Mouse (Mus musculus) lung, embryonic 16.5 days (tissue): ENCODE results near the gene Nfkbia. TPM values are rescaled to one million over a fixed set of nuclear protein-coding genes. Genes with fewer than 3 reads are reported as not detected.

Experiments
- ATAC-seq: fragments of 200-750 bp; cut with Nextera tagmentation; 2 replicates; pipeline ENCODE4 v1.8.0; 2017; ENCODE audit warnings: low read depth, mild to moderate bottlenecking, moderate library complexity
- H3K27ac ChIP-seq: fragments of 300-500 bp; sonication (generic); 2 replicates; pipeline ENCODE4 v1.5.1; 2014; ENCODE audit warnings: mild to moderate bottlenecking, control low read depth, low read length
- H3K27me3 ChIP-seq: fragments of 300-500 bp; sonication (generic); 2 replicates; pipeline ENCODE4 v1.6.1; 2014; ENCODE audit warnings: low read depth, low read length, mixed read lengths; ENCODE audit not compliant: control insufficient read depth, insufficient read depth
- H3K36me3 ChIP-seq: fragments of 300-500 bp; sonication (generic); 2 replicates; pipeline ENCODE4 v1.6.1; 2014; ENCODE audit warnings: low read length; ENCODE audit not compliant: control insufficient read depth, insufficient read depth
- H3K4me1 ChIP-seq: fragments of 300-500 bp; sonication (generic); replicated peaks from 2 replicates; pipeline ENCODE4 v1.6.1; 2014; ENCODE audit warnings: low read length, mixed read lengths; ENCODE audit not compliant: control insufficient read depth, insufficient read depth
- H3K4me2 ChIP-seq: fragments of 300-500 bp; sonication (generic); 2 replicates; pipeline ENCODE4 v1.6.1; 2014; ENCODE audit warnings: low read depth, low read length, control low read depth
- H3K4me3 ChIP-seq: fragments of 300-500 bp; sonication (generic); 2 replicates; pipeline ENCODE4 v1.5.1; 2014; ENCODE audit warnings: mild to moderate bottlenecking, low read length, control low read depth
- H3K9ac ChIP-seq: fragments of 300-500 bp; sonication (generic); 2 replicates; pipeline ENCODE4 v1.6.1; 2014; ENCODE audit warnings: low read length, control low read depth
- H3K9me3 ChIP-seq: fragments of 300-500 bp; sonication (generic); 2 replicates; pipeline ENCODE4 v1.6.1; 2016; ENCODE audit warnings: low read length; ENCODE audit not compliant: control insufficient read depth
- WGBS: fragments of 180-500 bp; shearing (Covaris S2); extraction: QIAGEN DNeasy Blood & Tissue Kit; methylation state at CpG from one replicate; pipeline ENCODE4 v1.1.7; 2014; 5-methylcytosine and 5-hydroxymethylcytosine counted together
- polyA plus RNA-seq: library from polyadenylated mRNA; unstranded; fragments of >200 nt; fragmentation: Nextera tagmentation; extraction: Ambion mirVana; gene quantifications from 2 replicates; pipeline ENCODE4 v1.2.1, GENCODE M21; 2015

The Nfkbia gene
- polyA plus RNA-seq, 1 experiment from 2014 or later = 130 TPM

DNA sequence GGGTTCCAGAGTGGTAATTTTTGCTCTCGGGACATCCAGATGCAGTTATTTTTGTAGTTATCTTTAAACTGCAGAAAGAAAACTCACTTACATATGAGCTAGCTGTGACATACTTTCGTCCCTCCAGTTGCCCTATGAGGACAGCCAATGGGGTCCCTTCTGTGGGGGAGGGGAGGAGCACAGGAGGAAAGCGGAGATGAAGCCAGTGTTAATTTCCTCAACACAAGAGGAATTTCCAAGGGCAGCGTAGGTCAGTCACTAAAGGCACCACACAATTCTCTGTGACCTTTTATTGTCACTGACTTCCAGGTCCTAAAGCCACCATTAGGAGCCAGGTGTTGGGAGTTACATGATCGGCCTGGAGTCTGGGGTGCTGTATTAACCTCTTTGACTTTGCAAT, 22.0 kb downstream of the Nfkbia start:
- Histone ChIP-seq H3K27ac (no peak overlapping the region), H3K9ac (peak overlapping the region; percentile 20; the same call in 1 of the 2 replicates), H3K4me2 (no peak overlapping the region), H3K27me3 (no peaks in the 10 kb centered on the region), H3K36me3 (no peaks in the 10 kb centered on the region), H3K9me3 (no peaks in the 10 kb centered on the region), H3K4me1 (peaks cover 34% of the 10 kb centered on the region), H3K4me3 (no peak overlapping the region)
- 42% methylated on average over 5 of the region's 5 CpGs for WGBS
- no peak for ATAC-seq

GRCm38 (mm10) chr12:55467331-55468180, 24.9 kb downstream of the Nfkbia start:
- no peak overlapping the region for H3K9ac ChIP-seq
- no peak overlapping the region for H3K27ac ChIP-seq
- ATAC-seq = no peak
- 47% methylated on average over 10 of the region's 10 CpGs for WGBS
- no peaks in the 10 kb centered on the region for H3K27me3 ChIP-seq
- H3K4me1 ChIP-seq = peaks cover 54% of the 10 kb centered on the region
- no peak overlapping the region for H3K4me2 ChIP-seq
- H3K36me3 ChIP-seq = no peaks in the 10 kb centered on the region
- H3K4me3 ChIP-seq = no peak overlapping the region
- no peaks in the 10 kb centered on the region for H3K9me3 ChIP-seq

- Histone ChIP-seq H3K27me3 (no peaks in the 10 kb centered on the region), H3K36me3 (no peaks in the 10 kb centered on the region), H3K27ac (peak overlapping the region; percentile 4; the same call in 1 of the 2 replicates), H3K9ac (no peak overlapping the region), H3K9me3 (no peaks in the 10 kb centered on the region), H3K4me3 (no peak overlapping the region), H3K4me1 (peaks cover 61% of the 10 kb centered on the region), H3K4me2 (no peak overlapping the region)
- WGBS = 52% methylated on average over 5 of the region's 5 CpGs
- no peak for ATAC-seq
These were observed 25.6 kb downstream of the Nfkbia start for GRCm38 (mm10) chr12:55466816-55467215.

GRCm38 (mm10) chr12:55466088-55466701, 26.3 kb downstream of the Nfkbia start:
- Histone ChIP-seq H3K9me3 (no peaks in the 10 kb centered on the region), H3K27ac (peak overlapping the region; percentile 4; the same call in 1 of the 2 replicates), H3K27me3 (no peaks in the 10 kb centered on the region), H3K4me1 (peaks cover 67% of the 10 kb centered on the region), H3K9ac (peak overlapping the region; percentile 11; the same call in 1 of the 2 replicates), H3K4me2 (no peak overlapping the region), H3K36me3 (no peaks in the 10 kb centered on the region), H3K4me3 (no peak overlapping the region)
- no peak for ATAC-seq
- 68% methylated on average over 7 of the region's 7 CpGs for WGBS

DNA sequence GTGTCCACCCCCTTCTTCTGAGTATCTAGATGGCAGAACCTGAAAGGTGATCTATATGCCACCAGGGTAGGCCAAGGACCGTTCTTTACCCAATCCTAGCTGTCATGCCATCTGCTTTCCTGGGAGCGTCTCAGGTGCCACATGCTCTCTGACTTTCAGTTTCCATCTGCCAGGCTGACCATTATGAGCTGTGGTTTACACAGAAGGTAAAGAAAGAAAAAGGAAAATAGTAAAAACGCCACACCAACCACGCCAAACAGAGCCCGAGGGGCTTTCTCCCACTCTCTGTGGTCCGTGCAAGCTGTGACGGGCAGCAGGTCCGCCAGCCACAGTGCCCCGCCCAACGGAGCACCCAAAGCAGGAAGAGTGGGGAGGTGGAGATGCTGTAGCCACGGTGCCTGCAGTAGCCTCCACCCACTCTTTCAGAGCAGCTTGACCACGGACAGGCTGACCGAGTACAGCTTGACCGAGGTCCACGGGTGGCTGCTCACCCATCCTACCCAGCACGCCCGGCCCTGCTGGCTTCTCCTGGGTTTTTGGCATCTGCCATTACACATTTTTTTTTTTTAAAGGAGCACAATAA, 27.0 kb downstream of the Nfkbia start:
- peaks cover 70% of the 10 kb centered on the region for H3K4me1 ChIP-seq

GRCm38 (mm10) chr12:55464846-55465361, 27.5 kb downstream of the Nfkbia start:
- peak overlapping the region; percentile 47 for H3K4me2 ChIP-seq
- WGBS = 27% methylated on average over 14 of the region's 14 CpGs
- H3K4me3 ChIP-seq = peak overlapping the region; percentile 26
- H3K9ac ChIP-seq = no peak overlapping the region
- 0 out of 2 replicates have a peak, but pooled peaks have one; percentile 19 for ATAC-seq
- peaks cover 69% of the 10 kb centered on the region for H3K4me1 ChIP-seq
- H3K9me3 ChIP-seq = no peaks in the 10 kb centered on the region
- H3K27ac ChIP-seq = peak overlapping the region; percentile 78
- no peaks in the 10 kb centered on the region for H3K27me3 ChIP-seq
- H3K36me3 ChIP-seq = no peaks in the 10 kb centered on the region

More for the DNA sequence above, 27.0 kb downstream of the Nfkbia start:
- WGBS = 75% methylated on average over 17 of the region's 17 CpGs
- no peak overlapping the region for H3K4me2 ChIP-seq
- no peak overlapping the region for H3K9ac ChIP-seq
- no peak for ATAC-seq
- no peak overlapping the region for H3K27ac ChIP-seq
- no peak overlapping the region for H3K4me3 ChIP-seq
- no peaks in the 10 kb centered on the region for H3K27me3 ChIP-seq
- no peaks in the 10 kb centered on the region for H3K9me3 ChIP-seq
- no peaks in the 10 kb centered on the region for H3K36me3 ChIP-seq

DNA sequence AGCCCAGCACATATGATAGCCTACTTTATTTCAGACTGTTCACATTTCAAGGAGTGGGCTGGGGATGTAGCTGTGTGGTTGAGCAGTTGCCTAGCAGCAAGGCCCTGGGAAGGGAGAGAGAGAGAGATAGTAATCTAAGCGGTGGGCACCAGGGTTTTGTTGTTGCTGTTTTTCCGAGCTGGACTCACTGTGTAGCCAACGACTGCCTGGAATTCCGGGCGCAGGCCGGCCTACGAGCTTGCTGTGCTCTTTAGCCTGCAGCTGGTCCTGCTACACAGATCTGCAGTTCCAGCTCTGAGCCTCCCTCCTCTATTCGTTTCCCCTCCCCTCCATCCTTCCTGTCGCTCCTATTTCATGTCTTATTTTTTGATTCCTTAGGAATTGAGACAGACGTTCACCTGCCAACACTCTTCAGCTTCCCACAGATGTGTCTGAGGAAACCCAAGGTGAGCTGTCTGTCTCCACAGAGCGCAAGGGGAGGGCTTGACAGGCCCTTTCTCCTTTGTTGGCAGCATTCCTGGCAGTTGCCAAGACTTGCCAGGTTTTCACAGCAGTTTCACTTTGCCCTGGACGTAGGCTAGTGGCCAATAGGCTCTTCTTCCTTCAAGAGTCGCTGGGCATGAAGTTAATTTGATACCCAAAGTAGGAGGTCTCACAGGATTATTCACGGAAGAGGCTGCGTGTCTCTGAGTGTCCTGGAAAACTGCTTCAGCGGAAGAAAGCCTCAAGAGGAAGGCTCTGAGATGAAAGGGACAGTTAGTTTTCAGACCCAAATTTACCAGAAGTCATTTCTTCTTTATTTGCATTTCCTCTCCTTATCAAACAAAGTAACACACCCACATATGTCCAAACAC, 28.2 kb downstream of the Nfkbia start:
- peak overlapping the region; percentile 26 for H3K4me3 ChIP-seq
- 10% methylated on average over 16 of the region's 16 CpGs for WGBS

DNA sequence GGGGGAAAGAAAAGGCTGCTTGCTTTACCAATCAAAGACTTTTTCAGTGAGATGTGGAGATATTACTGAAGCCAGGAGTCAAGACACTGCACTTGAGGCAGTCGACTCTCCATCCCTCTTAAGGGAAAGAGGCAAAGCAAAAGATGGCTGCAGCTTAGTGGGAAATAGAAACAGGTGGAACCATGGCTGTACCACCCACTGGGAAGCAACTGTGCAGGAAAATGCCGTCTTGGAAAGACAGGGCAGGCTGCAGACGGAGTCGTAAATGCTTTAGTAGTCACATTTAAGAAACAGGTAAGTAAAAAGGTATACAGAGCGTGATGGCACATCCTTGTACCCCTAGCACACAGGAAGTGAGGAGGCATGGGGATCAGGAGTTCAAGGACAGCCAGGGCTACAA, 29.4 kb downstream of the Nfkbia start:
- 75% methylated on average over 5 of the region's 5 CpGs for WGBS
- H3K4me3 ChIP-seq = no peak overlapping the region
- no peaks in the 10 kb centered on the region for H3K9me3 ChIP-seq
- H3K4me2 ChIP-seq = no peak overlapping the region
- no peak for ATAC-seq
- H3K36me3 ChIP-seq = no peaks in the 10 kb centered on the region
- H3K4me1 ChIP-seq = peaks cover 71% of the 10 kb centered on the region
- H3K9ac ChIP-seq = no peak overlapping the region
- H3K27me3 ChIP-seq = no peaks in the 10 kb centered on the region
- peak overlapping the region; percentile 96; the same call in 1 of the 2 replicates for H3K27ac ChIP-seq

More for the DNA sequence above, 28.2 kb downstream of the Nfkbia start:
- Histone ChIP-seq H3K4me2 (peak overlapping the region; percentile 47), H3K9ac (peak overlapping the region; percentile 32), H3K9me3 (no peaks in the 10 kb centered on the region), H3K27me3 (no peaks in the 10 kb centered on the region), H3K27ac (peak overlapping the region; percentile 78), H3K4me1 (peaks cover 73% of the 10 kb centered on the region), H3K36me3 (no peaks in the 10 kb centered on the region)
- ATAC-seq = peak; percentile 25; the same call in 1 of the 2 replicates
